Mouse (Mus musculus): ENCODE measurements at regions not wholly inside any gene's neighbourhood (a gene's known extent, or its start where the extent isn't known, plus 50 kb on each side); places are given as distances from the start of the nearest gene placed in this dataset.

DNA sequence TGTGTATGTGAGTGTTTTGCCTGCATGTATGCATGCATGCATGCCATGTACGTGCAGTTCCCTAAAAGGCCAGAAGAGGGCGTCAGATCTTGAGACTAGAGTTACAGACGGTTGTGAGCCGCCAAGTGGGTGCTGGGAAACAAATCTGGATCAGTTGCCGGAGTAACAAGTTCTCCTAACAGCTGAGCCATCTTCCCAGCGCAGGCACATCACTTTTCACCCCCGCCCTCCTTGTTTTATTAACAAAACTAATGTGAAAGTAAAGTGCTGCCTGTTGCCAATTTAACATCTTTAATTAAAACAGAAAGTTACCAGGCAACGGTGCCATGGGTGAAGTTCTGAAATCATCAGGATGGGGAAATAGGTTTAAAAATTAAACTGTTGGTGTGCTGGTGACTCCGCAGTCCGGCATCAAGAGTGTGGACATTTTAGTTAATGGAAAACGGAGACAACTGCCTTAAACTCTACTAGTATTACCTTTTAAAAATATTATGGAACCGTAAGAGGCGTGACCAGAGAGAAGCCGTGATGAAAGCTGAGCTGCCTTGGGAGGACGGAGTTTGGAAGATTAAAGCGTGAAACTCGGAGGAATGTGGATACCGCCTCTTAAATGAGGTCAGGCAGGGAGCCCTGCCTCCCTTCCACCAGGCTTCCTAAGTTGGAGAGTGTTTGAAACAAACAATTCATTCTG, 91.9 kb upstream of the Lsm14a start:
- no peak for DNase-seq

DNA sequence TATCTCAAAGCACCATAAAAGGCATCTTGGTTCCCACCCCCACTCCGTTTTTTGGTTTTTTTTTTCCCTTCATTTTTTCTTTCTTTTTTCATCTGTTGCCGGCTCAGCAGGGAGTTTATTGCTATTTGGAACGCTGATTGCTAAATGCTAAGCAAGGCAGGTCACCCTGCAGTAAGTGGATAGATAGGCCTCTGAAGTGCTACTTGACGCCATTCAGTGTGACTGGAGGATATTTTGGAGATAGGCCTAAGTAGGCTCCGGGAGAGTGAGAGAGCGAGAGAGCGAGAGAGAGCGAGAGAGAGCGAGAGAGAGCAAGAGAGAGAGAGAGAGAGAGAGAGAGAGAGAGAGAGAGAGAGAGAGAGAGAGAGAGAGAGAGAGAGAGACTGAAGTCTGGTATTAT, 90.3 kb upstream of the Lsm14a start:
- DNase-seq = no peak

DNA sequence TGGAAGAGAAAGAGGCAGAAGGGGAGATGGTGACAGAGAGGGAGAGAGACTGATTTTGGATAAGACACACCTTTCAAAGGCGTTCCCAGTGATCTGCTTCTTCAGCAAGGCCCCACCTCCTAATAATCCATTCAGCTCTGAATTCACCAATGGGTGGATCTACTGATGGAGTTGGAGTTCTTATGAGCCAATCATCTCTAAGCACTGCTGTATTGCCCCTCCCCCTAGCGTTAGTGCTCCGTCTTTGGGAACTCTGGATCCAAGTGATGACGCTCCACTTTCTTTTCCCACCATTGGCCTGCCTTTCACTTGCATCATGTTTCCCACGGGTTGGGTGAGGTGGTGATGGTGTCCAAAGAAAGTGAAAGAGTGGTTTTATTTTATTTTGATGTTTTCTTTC, 87.7 kb upstream of the Lsm14a start:
- DNase-seq = no peak

DNA sequence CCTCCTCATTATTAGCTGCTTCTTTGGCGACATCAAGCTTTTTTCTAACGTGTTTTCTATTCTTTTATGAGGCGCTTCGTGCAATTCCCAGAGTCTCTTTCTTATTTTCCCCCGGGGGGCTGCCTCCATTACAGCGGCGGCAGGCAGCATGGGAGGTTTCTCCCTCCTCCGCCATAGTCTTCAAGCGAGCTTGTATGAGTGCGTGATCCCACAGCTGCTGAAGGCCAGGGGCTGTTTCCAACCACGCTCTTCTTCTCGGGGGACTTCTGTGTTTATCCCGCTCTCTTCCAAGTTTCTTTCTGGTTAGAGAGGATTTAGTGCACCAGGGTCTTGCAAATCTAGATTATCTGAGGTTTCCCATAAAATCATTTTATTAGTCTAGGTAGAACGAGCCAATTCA, 77.9 kb upstream of the Lsm14a start:
- no peak for DNase-seq

DNA sequence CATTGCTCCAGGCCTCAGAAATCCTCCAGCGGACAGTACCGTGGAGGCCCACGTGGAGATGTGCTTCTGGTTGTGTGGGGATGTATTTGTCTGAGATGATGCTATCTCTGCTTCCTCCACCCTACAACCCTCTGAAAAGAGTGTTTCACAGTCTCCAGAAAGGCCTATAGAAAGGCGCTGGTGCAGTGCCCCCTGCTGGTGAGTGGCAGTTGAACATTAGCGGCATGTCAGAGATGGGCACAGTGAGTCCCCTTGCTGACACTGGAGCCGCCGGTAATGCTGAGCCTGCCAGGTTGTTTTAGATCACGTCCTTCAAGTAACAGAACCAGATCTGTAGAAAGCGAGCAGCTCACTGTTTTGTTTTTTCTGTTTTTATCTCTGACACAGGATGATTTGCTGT, 69.0 kb upstream of the Lsm14a start:
- DNase-seq = no peak

DNA sequence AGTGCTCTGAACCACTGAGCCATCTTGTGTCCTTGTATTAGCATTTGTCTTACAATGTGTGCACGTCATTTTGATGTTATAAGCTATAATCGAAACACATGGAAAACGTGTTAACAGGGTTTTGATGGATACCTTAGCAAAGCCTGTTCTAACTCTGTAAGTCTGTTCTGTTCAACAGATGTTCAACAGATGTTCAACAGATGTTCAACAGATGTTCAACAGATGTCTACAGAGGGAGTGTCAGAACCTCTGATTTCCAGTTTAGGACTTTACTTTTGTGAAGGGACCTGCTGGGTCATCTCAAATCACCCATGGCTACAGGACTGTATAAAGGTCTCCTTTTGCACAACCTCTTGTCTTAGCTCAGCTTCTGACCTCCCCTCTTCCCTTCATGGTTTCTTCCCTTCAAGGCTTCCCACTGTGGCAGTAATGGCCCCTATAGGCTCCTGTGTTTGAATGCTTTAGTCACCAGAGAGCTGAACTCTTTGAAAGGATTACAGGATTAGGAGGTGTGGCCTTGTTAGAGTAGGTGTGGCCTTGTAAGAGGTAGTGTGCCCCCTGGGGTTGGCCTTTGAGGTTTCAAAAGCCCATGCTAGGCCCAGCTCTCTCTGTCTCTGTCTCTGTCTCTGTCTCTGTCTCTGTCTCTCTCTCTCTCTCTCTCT, 66.8 kb upstream of the Lsm14a start:
- DNase-seq = no peak

DNA sequence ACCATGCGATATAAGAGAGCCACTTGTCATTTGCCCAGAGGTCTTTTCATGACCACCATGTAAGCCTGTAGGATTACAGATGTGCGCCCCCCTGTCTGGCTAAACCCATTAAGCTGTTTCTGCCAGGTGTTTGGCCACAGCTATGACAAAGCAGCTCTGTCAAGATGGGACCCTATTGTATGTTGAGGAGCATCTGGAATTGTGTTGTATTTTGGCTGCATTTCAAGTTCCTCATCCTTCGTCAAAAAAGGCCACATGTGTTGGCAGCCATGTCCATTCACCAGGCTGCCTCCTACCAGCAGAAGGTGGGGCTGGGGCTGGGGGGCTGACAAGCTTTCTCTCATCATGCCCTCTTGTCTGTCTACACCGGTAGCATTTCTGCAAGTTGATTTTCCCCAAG, 65.7 kb upstream of the Lsm14a start:
- no peak for DNase-seq

DNA sequence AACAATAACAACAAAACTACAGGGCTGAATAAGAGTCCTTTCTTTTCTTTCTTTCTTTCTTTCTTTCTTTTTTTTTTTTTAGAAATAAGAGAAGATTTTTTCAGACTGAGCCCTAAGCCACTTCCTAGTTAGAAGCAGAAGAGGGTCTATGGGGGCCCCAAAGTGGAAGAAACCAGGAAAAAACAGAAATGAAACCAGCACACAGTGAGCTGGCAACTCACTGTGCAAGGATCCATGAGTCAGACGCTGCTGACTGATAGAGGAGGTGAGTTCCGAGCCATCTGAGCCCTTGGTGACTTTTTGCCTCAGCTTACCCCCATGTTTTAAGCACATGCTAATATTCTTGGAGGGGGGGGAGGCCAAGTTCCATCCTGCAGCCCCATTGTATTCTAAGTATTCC, 55.2 kb upstream of the Lsm14a start:
- no peak for DNase-seq

DNA sequence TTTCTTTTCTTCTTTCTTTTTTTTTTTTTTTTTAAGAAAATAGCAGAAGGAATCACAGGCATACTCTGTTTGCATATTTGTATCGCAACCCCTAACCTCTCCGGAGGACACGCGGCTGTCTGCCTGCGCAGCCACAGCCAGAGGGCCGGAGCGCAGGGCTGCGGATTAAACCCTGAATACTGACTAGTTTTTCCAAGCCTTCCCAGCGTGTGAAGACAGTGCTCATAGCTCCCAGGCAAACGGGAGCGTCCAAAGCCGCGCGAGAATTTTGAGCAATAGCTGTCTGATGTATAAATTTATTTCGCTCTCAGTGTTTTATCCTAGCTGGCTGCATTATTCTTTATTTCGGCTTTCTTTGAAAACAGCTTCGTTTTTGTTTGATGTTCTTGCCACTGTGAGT, 51.1 kb upstream of the Lsm14a start:
- DNase-seq = no peak
